Mouse (Mus musculus): Measurements from ENCODE around the gene Epb41l4b. TPM values are rescaled to one million over a fixed set of nuclear protein-coding genes. Genes with fewer than 3 reads are reported as not detected.

Gene Epb41l4b
- polyA plus RNA-seq, 1 experiment = 2.3 TPM

- Histone ChIP-seq H3K27ac (replicated peaks; ENCODE audit: low read depth, low read length) (no peak overlapping the region), H3K4me1 (ENCODE audit: control insufficient read depth, insufficient read depth, insufficient read length, low read length) (no peaks in the 10 kb centered on the region), H3K4me3 (ENCODE audit: insufficient read depth, low read depth, low read length) (no peak overlapping the region)
Measured at GRCm38 (mm10) chr4:57039127-57040031, 103.9 kb downstream of the Epb41l4b start.

- no peaks in the 10 kb centered on the region for H3K4me1 ChIP-seq (ENCODE audit: control insufficient read depth, insufficient read depth, insufficient read length, low read length)
- no peak overlapping the region for H3K4me3 ChIP-seq (ENCODE audit: insufficient read depth, low read depth, low read length)
- no peak overlapping the region for H3K27ac ChIP-seq (replicated peaks; ENCODE audit: low read depth, low read length)
Measured at GRCm38 (mm10) chr4:57037554-57037953, 105.7 kb downstream of the Epb41l4b start.

DNA sequence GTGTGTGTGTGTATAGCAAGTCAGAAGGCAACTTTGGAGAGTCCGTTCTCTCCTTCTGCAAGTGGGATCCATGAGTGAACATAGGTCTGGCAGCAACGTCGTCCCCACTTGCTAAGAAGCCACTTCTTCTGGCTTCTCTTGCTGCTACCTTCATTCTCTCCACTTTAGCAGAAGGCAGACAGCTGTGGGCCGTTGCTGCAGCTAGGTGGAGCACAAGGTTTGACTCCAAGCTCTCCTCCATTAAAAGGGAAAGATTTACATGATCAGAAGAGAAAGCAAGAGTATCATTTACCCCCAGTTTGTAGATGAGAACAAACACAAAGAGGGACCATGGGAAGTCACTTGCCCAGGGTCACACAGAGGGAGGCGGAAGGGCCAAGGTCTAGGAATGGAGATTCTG lies 109.1 kb downstream of the Epb41l4b start:
- no peaks in the 10 kb centered on the region for H3K4me1 ChIP-seq (ENCODE audit: control insufficient read depth, insufficient read depth, insufficient read length, low read length)
- no peak overlapping the region for H3K4me3 ChIP-seq (ENCODE audit: insufficient read depth, low read depth, low read length)

GRCm38 (mm10) chr4:57031440-57031839 lies 111.8 kb downstream of the Epb41l4b start:
- Histone ChIP-seq H3K4me3 (ENCODE audit: insufficient read depth, low read depth, low read length) (no peak overlapping the region), H3K4me1 (ENCODE audit: control insufficient read depth, insufficient read depth, insufficient read length, low read length) (no peaks in the 10 kb centered on the region), H3K27ac (replicated peaks; ENCODE audit: low read depth, low read length) (no peak overlapping the region)

More for the DNA sequence above, 109.1 kb downstream of the Epb41l4b start:
- H3K27ac ChIP-seq (replicated peaks; ENCODE audit: low read depth, low read length) = no peak overlapping the region

DNA sequence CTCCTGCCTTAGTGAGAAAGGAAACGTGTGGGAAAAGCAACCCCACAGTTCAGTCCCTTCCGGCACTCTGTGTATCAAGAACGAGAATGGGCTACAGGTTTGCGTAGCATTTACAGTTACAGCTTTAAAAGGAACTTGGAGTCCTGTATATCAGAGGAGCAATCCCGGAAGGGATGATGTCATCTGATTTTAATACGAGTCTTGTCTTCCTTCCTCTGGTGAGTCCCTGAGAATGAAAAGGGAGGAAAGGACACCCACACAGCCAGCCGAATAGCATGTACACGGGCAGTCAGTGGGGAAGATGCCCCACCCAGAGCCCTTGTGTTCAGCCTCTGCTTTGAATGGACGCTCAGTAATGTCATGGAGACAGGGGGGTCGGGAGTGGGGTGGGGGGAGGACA lies 115.3 kb downstream of the Epb41l4b start:
- no peaks in the 10 kb centered on the region for H3K4me1 ChIP-seq (ENCODE audit: control insufficient read depth, insufficient read depth, insufficient read length, low read length)
- H3K4me3 ChIP-seq (ENCODE audit: insufficient read depth, low read depth, low read length) = no peak overlapping the region
- H3K27ac ChIP-seq (replicated peaks; ENCODE audit: low read depth, low read length) = no peak overlapping the region

DNA sequence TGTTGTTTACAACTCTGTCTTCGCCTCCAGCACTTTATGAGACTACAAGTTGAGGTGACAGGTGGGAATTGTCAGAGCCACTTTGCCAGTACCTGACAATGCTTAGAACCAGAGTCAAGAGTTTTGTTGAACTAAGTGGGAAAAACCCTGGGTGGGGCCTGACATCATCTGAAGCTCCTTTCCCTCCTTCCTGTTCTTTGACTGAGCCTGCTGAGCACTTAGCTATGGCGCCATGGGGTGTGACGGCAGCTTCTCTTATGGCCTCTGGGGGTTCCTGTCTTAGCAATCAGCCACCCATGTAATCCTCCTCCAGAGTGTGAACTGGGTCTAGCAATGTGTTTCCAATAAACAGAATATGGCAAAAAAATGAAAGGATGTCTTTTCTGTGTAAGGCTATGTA lies 119.7 kb downstream of the Epb41l4b start:
- Histone ChIP-seq H3K4me3 (ENCODE audit: insufficient read depth, low read depth, low read length) (no peak overlapping the region), H3K27ac (replicated peaks; ENCODE audit: low read depth, low read length) (no peak overlapping the region), H3K4me1 (ENCODE audit: control insufficient read depth, insufficient read depth, insufficient read length, low read length) (no peaks in the 10 kb centered on the region)

GRCm38 (mm10) chr4:57021288-57021687 lies 121.9 kb downstream of the Epb41l4b start:
- no peak overlapping the region for H3K4me3 ChIP-seq (ENCODE audit: insufficient read depth, low read depth, low read length)
- H3K27ac ChIP-seq (replicated peaks; ENCODE audit: low read depth, low read length) = no peak overlapping the region
- H3K4me1 ChIP-seq (ENCODE audit: control insufficient read depth, insufficient read depth, insufficient read length, low read length) = no peaks in the 10 kb centered on the region

DNA sequence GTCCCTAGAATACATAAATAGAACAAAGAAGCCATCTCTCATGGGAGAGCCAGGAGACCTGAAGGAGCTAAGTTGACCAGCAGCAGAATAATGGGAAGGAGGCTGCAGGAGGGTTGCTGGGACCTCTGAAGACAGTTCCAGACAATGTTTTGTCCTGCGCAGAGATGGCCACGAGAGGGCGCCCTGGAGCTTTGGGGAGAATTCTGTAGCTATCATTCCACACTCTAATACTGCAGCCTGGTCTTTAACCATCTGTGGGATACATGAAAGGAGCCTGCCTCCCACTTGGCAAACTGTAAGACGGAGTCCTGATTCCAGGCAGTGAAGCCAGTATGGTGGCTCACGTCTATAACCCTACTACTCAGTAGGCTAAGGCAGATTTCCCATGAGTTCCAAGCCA lies 126.0 kb downstream of the Epb41l4b start:
- Histone ChIP-seq H3K4me3 (ENCODE audit: insufficient read depth, low read depth, low read length) (no peak overlapping the region), H3K27ac (replicated peaks; ENCODE audit: low read depth, low read length) (no peak overlapping the region), H3K4me1 (ENCODE audit: control insufficient read depth, insufficient read depth, insufficient read length, low read length) (no peaks in the 10 kb centered on the region)

DNA sequence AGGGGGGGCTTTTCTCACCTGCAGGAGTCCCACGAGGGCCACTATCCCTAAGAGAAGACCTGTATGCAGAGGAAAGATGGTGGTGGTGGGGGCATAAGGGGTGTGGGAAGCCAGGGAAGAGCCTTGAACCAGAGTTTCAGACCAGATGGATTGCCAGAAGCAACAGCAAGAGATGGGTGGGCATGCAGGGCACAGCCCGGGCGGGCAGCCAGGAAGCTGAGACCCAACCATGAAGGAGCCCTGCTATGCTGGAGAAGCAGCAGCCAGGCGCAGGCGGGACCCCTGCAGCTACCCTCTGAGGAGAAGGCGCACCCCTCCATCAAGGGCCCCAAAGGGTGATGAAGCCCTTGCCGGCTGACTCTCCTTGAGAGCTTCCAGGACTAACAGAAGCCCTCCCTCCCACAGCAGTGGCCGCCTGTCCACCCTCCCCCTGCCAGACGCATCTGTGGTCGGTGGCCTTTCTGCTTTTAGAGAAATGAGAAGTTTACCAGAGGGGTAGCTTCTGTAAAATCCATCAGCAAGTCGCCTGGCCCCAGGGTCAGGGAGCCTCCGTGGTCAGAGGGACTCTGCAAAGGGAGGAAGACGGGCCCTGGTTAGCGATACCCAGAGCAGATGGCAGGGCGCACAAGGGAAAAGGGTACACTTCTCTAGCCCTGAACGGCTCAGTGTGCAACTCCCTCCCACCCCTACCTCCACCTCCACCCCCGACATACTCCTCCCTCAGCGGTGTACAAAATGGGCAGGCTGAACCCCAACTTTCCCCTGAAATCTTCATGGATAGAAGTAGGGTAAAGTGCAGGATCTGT lies 126.7 kb downstream of the Epb41l4b start:
- no peaks in the 10 kb centered on the region for H3K4me1 ChIP-seq (ENCODE audit: control insufficient read depth, insufficient read depth, insufficient read length, low read length)
- H3K27ac ChIP-seq (replicated peaks; ENCODE audit: low read depth, low read length) = no peak overlapping the region
- H3K4me3 ChIP-seq (ENCODE audit: insufficient read depth, low read depth, low read length) = no peak overlapping the region

DNA sequence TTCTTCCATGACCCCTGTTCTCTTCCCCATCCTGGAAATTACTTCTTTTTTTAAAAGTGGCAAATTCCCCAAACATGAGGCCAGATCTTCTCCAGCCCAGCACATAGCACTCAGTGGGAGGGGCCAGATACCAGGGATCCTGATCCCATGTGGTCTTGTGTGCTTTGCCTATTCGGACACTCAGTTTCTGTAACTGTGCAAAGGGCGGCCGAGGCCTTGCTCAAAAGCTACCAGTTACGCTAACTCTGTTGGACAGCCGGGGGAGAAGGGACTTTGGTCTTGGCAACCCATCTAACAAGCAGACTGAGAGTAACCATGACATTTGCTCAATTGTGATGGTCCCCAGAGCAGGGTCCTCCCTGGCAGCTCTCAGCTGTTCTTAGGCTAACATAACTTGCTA lies 128.2 kb downstream of the Epb41l4b start:
- no peaks in the 10 kb centered on the region for H3K4me1 ChIP-seq (ENCODE audit: control insufficient read depth, insufficient read depth, insufficient read length, low read length)
- H3K27ac ChIP-seq (replicated peaks; ENCODE audit: low read depth, low read length) = no peak overlapping the region
- H3K4me3 ChIP-seq (ENCODE audit: insufficient read depth, low read depth, low read length) = no peak overlapping the region

DNA sequence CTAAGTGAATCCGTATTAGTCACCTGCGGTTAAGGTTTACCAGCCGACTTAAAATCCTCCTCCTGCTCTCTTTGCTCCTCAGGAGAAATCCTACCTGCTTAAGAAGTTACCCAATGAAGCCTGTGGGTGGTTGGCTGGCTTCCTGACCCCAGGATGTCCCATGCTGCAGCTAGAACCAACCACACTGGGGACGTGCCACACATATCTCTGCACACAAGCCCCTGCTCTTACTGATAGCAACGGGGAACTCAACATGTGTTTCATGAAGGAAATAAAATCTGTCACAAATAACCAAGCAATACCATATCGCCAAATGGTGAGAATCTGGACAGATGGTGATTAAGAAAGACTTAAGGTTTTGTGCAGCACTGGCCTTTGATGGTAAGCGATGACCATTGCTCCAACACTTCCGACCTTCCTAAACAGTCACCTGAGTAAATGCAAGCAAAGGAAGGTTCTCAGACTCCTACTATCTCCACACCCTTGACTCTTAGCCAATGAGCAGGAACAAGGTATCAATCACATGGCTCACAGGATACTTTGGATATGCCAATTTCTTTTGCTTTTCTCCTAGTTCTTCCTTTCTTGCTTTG lies 131.7 kb downstream of the Epb41l4b start:
- no peaks in the 10 kb centered on the region for H3K4me1 ChIP-seq (ENCODE audit: control insufficient read depth, insufficient read depth, insufficient read length, low read length)
- no peak overlapping the region for H3K27ac ChIP-seq (replicated peaks; ENCODE audit: low read depth, low read length)
- no peak overlapping the region for H3K4me3 ChIP-seq (ENCODE audit: insufficient read depth, low read depth, low read length)

- H3K4me1 ChIP-seq (ENCODE audit: control insufficient read depth, insufficient read depth, insufficient read length, low read length) = no peaks in the 10 kb centered on the region
- no peak overlapping the region for H3K27ac ChIP-seq (replicated peaks; ENCODE audit: low read depth, low read length)
- no peak overlapping the region for H3K4me3 ChIP-seq (ENCODE audit: insufficient read depth, low read depth, low read length)
Measured at GRCm38 (mm10) chr4:57010919-57011318, 132.3 kb downstream of the Epb41l4b start.

DNA sequence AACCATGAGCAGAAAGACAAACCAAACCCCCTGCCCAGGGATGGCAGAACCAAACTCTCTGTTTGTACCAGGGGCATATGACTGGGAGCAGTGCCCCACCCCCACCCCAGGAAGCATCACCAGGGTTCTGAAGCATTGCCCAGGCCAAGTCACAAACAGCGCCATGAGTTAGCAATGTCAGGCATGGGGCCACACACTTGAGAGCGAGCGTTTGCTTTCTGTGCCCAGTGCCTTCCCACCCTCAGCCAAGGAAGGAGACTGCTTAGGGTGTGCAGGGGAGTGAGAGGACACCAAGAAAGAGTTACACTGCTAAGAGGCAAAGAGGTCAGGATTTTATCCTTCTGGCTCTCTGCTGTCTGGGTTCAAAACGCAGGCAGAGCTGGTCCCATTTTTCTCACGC lies 132.8 kb downstream of the Epb41l4b start:
- H3K27ac ChIP-seq (replicated peaks; ENCODE audit: low read depth, low read length) = no peak overlapping the region
- no peaks in the 10 kb centered on the region for H3K4me1 ChIP-seq (ENCODE audit: control insufficient read depth, insufficient read depth, insufficient read length, low read length)
- no peak overlapping the region for H3K4me3 ChIP-seq (ENCODE audit: insufficient read depth, low read depth, low read length)

- H3K4me1 ChIP-seq (ENCODE audit: control insufficient read depth, insufficient read depth, insufficient read length, low read length) = no peaks in the 10 kb centered on the region
Measured at GRCm38 (mm10) chr4:57007717-57008116, 135.5 kb downstream of the Epb41l4b start.

GRCm38 (mm10) chr4:57005011-57005410 lies 138.2 kb downstream of the Epb41l4b start:
- no peaks in the 10 kb centered on the region for H3K4me1 ChIP-seq (ENCODE audit: control insufficient read depth, insufficient read depth, insufficient read length, low read length)

More at GRCm38 (mm10) chr4:57007717-57008116, 135.5 kb downstream of the Epb41l4b start:
- Histone ChIP-seq H3K4me3 (ENCODE audit: insufficient read depth, low read depth, low read length) (no peak overlapping the region), H3K27ac (replicated peaks; ENCODE audit: low read depth, low read length) (no peak overlapping the region)

More at GRCm38 (mm10) chr4:57005011-57005410, 138.2 kb downstream of the Epb41l4b start:
- Histone ChIP-seq H3K27ac (replicated peaks; ENCODE audit: low read depth, low read length) (no peak overlapping the region), H3K4me3 (ENCODE audit: insufficient read depth, low read depth, low read length) (no peak overlapping the region)

All from brown adipose tissue, adult 24 weeks (tissue).